Mouse (Mus musculus) spleen, adult 18-20 months (tissue): ENCODE results near the gene Gm33543.

Experiments used
- DNase-seq, 2 experiments: peaks; one replicate each; pipeline ENCODE4 v3.0.0; 2022; ENCODE audit warnings: mixed read lengths in 2 of 2

Gm33543 gene

DNA sequence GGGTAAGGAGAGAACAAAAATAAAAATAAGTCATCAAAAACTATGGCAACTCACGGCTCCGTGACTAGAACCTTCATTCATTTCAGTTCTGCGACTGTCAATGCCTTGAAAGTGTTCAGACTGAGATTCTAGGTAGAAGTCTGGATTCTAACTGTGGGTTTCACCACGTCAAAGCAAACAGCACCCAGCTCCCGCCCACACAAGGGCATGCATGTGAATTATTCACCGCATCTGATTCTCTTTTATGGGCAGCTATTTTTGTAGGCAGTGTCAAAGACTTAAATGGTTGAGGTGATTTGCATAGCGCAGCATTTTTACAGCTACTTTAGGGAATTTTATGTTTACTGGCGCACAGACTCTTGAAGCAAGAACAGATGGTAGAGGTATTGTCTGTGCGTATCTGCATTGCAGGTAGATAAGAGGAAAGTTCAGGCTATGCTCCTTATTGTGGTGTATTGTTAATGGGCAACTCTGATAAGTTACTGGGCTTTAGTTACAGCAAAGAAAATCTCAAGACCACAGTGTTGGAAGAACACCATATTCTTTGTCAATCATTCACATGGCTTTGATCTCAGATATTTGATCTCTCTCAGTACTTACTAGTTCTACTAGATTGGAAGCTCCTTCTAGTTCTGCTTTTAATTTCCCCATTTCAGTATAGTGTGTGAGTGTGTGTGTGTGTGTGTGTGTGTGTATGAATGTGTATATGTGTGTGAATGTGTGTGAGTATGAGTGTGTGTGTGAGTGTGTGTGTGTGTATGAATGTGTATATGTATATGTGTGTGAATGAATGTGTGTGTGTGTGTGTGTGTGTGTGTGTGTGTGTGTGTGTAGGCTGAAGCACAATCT, at the start of gene Gm33543:
Gene Gm33543 (minus strand): TSS at position 142 of the 849 bp plus-strand sequence.
- no peak for DNase-seq

GRCm38 (mm10) chr10:95892132-95892531, 49.4 kb upstream of the Gm33543 start:
- DNase-seq, result no peak

GRCm38 (mm10) chr10:95891214-95891960, 48.7 kb upstream of the Gm33543 start:
- DNase-seq, result no peak

DNA sequence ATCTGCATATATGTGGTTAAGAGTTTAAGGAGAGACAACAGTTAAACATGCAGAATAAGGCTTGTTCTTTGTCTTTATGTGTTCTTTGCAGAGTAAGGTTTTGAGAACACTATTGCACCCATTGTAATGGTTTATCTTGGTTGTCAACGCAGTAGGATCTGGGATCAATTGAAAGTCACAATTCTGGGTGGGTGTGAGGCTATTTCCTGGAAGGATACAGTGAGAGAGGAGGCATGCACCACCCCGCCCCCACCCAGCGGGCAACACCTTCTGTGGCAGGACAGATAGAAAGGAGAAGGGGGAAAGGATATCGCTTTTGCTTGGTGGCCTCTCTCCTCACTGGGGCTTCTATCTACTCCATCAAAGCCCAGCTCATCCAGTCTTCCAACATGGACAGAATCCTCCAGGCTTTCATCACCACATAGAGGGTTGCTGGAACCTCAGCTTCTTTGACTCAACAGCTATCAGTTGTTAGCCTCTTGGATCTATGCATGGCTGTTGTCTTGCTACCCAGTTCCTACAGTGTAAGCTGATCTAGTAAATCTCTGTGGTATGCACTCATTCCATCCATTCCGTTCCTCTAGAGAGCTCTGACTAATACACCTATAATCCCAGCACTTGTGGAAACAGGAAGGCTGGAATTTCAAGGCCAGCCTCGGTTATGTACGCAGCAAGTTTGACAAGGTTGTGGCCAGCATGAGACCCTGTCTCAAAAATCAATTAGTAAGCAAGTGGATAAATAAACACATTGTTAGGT, 41.2 kb upstream of the Gm33543 start:
- DNase-seq, result no peak

DNA sequence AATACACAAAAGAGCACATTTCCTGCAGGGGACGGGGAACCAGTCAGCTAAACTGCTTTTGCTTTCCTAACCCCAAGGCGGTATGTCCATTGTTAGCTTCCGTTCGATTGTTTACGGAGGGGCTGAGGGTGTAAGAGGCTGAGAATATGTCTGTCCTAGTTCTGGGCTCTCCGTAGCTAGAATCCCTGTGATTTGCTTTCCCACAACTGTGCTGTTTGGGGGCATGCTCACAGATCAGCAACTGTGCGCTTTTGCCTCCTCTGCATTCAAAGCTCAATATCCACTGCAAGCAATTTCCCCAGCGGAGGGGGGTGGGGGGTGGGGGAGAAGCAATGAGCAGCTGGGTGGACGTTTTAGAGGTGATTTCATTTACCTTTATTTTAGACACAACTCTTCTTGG, 39.3 kb upstream of the Gm33543 start:
- DNase-seq, result no peak

DNA sequence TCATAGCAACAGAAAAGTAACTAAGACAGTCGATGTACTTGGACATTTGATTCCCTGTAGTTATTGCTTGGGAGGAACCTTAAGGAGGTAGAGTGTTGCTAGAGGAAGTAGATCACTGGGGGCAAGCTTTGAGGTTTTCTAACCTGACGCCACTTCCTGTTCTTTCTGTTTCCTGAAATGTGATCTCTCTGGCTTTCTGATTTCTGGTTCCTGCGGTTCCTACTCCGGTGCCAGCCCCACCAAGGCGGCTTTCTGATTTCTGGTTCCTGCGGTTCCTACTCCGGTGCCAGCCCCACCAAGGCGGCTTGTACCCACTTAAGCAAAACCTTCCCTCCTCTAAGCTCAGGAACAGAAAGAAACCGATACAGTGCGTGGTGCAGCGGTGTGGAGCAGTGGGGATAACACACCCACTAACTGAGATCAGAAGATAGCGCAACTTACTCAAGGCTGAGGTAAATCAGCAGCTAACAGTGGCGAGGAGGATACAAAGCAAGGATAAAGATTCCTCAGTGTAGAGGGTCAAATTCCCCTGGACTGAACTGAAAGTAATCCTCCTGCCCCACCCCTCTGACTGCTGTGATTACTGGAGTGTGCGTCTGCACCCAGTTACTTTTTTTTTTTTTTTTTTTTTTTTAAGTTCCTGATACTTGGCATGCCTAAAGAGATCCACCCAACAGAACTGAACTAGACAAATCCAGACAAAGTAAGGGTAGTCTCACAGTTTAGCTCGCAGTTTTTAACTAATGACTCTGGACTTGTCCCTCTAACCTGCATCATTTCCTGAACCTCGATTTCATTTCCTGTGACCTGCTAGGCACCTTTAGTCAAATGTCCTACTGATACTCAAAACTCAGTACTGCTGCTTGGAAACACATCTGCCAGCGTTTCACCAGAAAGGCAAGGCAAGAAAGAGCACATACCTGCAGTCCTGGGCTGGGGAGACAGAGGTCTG, 37.5 kb upstream of the Gm33543 start:
- no peak for DNase-seq

- no peak for DNase-seq
These were observed 28.1 kb upstream of the Gm33543 start for GRCm38 (mm10) chr10:95870782-95871181.

- no peak for DNase-seq
These were observed 25.6 kb upstream of the Gm33543 start for GRCm38 (mm10) chr10:95868348-95868747.

- no peak for DNase-seq
These were observed 24.9 kb upstream of the Gm33543 start for GRCm38 (mm10) chr10:95867596-95867995.

- DNase-seq, result no peak
These were observed 21.8 kb upstream of the Gm33543 start for GRCm38 (mm10) chr10:95864349-95865124.

GRCm38 (mm10) chr10:95862664-95863063, 19.9 kb upstream of the Gm33543 start:
- DNase-seq, result no peak

DNA sequence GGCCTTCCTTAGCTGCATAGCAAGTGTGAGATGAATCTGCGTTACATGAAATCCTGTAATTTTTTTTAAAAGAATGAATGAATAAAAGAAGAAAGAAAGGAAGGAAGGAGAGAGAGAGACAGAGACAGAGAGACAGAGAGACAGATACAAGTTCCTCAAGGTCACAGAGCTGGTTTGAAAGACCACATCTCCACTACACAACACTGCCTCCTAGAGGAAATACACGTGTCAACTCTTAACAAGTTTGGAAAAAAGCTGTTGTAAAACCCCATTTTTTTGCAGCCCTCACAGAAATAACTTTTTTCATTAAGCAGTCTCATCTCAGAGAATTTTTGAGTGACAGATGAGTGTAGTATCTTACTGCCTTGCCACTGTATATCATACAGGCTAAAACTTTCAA, 15.4 kb upstream of the Gm33543 start:
- no peak for DNase-seq

DNA sequence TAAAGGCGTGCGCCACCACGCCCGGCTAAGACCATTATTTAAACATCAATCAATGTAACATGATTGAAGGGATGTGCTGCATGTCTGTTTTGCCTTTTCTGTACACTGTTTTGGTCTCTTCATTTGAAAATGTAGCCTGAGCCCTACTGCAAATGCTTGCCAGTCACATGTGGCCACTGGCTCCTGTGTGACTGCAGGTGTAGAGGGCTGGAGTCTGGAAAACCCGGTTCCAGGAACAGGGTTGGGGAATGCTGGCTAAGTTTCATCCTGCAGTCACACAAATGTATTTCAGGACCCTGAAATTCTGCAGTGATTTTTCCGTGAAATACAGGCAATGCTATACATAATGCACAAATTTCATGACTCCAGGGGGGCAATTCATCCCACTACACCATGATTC, 12.7 kb upstream of the Gm33543 start:
- no peak for DNase-seq

GRCm38 (mm10) chr10:95850504-95850903, 7.8 kb upstream of the Gm33543 start:
- no peak for DNase-seq

DNA sequence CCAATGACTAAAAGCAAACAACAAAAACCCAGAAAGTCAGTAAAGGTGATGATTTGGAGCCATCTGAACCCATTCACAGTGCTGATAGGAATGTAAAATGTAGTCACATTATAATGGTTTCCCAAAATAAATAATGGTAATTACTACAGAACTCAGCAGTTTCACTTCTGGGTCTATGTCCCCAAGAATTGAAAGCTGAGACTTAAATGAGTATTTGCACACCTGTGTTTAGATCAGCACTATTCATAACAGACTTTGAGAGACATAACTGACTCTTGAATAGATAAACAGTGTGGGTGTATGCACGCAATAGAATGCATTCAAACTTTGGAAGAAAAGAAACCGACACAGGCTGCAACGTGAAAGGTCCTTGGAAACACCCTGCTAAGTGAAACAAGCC, 4.0 kb upstream of the Gm33543 start:
- DNase-seq, result no peak

DNA sequence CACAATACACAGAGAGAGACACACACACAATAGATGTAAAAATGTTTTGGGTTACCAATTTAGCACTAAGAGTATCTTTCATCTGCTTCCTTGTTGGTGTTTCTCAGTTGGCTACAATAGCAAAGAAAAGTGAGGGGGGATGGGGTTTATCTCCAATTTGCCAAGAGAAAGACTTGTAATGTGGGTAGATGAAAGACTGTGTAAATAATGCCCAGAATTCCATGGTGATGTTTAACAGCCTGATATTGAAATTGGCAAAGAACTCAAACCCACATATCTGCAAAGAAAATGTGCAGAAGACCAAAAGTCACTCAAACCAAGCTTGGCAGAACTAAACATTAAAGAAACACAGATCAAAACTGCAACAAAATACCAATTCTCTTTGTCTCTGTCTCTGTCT, 3.6 kb upstream of the Gm33543 start:
- DNase-seq, result no peak

DNA sequence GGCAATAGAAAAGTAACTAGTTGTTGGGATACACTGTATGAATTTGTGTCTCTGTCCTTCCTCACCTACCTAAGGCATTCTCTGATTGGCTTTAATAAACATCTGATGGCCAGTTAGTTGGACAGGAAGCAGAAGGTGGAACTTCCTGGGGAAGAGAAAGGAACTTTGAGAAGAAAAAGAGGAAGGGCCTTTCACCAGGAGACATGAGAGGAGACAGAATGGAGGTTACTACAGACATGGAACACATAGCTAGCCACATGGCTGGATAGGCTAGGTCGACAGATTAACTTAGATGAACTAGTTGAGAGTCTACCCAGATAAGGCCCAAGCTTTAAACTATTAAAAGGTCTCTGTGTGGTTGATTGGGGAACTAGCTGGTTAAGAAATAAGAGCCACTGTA, 1.1 kb upstream of the Gm33543 start:
- DNase-seq, result no peak

DNA sequence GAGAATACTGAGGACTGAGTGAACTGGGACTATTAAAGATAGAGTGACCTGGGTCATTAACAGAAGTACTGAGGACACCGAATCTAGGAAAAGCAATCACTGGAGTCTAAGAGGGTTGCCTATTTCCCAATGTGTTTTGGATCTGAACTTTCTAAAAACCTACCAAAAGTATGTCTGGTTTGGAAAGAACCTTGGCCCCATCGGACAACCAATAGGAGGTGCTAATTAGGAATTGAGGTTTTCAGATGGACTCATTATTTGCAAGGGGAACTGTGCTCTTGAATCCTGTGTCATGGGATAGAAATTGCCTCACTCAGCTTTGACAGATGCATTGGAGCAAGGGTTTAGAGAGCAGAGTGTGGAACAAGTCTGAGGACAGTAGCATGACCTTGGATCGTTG, 1.5 kb downstream of the Gm33543 start:
- DNase-seq, result no peak

- no peak for DNase-seq
These were observed 2.9 kb downstream of the Gm33543 start for GRCm38 (mm10) chr10:95839803-95840202.

DNA sequence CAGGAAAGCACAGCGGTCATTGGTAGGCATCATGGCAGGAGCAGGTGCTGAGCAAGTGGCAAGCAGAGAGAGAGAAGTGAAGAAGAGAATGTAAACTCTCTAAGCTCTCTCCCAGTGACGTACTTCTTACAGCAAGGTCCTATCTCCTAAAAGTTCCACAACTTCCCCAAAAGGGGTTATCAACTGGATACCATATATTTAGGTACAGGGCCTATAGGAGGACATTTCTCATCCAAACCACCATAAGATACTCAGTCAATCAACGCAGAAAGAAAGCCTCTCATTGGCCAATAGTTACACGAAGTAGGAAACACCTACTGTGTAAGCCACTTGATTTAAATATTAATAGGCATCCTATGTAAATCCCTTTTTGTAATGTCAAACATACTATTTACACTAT, 3.7 kb downstream of the Gm33543 start:
- DNase-seq, result no peak

GRCm38 (mm10) chr10:95836530-95837264, 6.0 kb downstream of the Gm33543 start:
- DNase-seq, result no peak
